Mouse (Mus musculus) liver, adult 2 months (tissue): Measurements from ENCODE around the gene Tns4.

Source experiments
- CTCF ChIP-seq: fragments of 200-500 bp; IDR thresholded peaks from 2 replicates; pipeline ENCODE4 v1.5.1; 2011; ENCODE audit warnings: low read depth, low read length, control low read depth
- POLR2A ChIP-seq: fragments of 200-500 bp; IDR thresholded peaks from 2 replicates; pipeline ENCODE4 v1.6.1; 2011; ENCODE audit warnings: low read length, control low read depth; ENCODE audit not compliant: insufficient read depth; ENCODE audit errors: extremely low read depth

- TF ChIP-seq CTCF: peak; percentile 84
- no peak for TF ChIP-seq POLR2A
Observed at GRCm38 (mm10) chr11:99039782-99040181, 49.3 kb downstream of the Tns4 start.
